Mouse (Mus musculus) forebrain, embryonic 16.5 days (tissue): ENCODE data around the gene Hoxb7. TPM values are rescaled to one million over a fixed set of nuclear protein-coding genes. Genes with fewer than 3 reads are reported as not detected.

Experiments used
- ATAC-seq: fragments of 200-750 bp; cut with Nextera tagmentation; 2 replicates; pipeline ENCODE4 v1.8.0; 2017; ENCODE audit warnings: mild to moderate bottlenecking, moderate library complexity
- H3K27ac ChIP-seq: fragments of 300-500 bp; sonication (generic); 2 replicates; pipeline ENCODE4 v1.5.1; 2014; ENCODE audit warnings: low read length, control low read depth
- H3K27me3 ChIP-seq: fragments of 300-500 bp; sonication (generic); replicated peaks from 2 replicates; pipeline ENCODE4 v1.6.1; 2014; ENCODE audit warnings: low read length; ENCODE audit not compliant: control insufficient read depth, insufficient read depth
- H3K36me3 ChIP-seq: fragments of 300-500 bp; sonication (generic); 2 replicates; pipeline ENCODE4 v1.6.1; 2014; ENCODE audit not compliant: control insufficient read depth, insufficient read depth
- H3K4me1 ChIP-seq: fragments of 300-500 bp; sonication (generic); replicated peaks from 2 replicates; pipeline ENCODE4 v1.6.1; 2014; ENCODE audit warnings: low read length; ENCODE audit not compliant: control insufficient read depth, insufficient read depth
- H3K4me2 ChIP-seq: fragments of 300-500 bp; sonication (generic); 2 replicates; pipeline ENCODE4 v1.6.1; 2014; ENCODE audit warnings: mild to moderate bottlenecking, low read length, control low read depth
- H3K4me3 ChIP-seq: fragments of 300-500 bp; sonication (generic); replicated peaks from 2 replicates; pipeline ENCODE4 v1.5.1; 2014; ENCODE audit warnings: mild to moderate bottlenecking, low read length, control low read depth
- H3K9ac ChIP-seq: fragments of 300-500 bp; sonication (generic); replicated peaks from 2 replicates; pipeline ENCODE4 v1.6.1; 2014; ENCODE audit warnings: low read depth, low read length, control low read depth
- H3K9me3 ChIP-seq: fragments of 300-500 bp; sonication (generic); 2 replicates; pipeline ENCODE4 v1.6.1; 2016; ENCODE audit warnings: low read length; ENCODE audit not compliant: control insufficient read depth
- WGBS: fragments of 180-500 bp; shearing (Covaris S2); extraction: QIAGEN DNeasy Blood & Tissue Kit; methylation state at CpG from one replicate; pipeline ENCODE4 v1.1.7; 2014; 5-methylcytosine and 5-hydroxymethylcytosine counted together
- polyA plus RNA-seq: library from polyadenylated mRNA; unstranded; fragments of >200 nt; fragmentation: Nextera tagmentation; extraction: Ambion mirVana; gene quantifications from 2 replicates; pipeline ENCODE4 v1.2.1, GENCODE M21; 2015

The Hoxb7 gene
- polyA plus RNA-seq, 1 experiment from 2014 or later, result not detected

- no peak within 1 kb of the TSS for H3K9ac ChIP-seq
- no peaks in the 10 kb centered on the region for H3K4me1 ChIP-seq
- no peaks in the 10 kb centered on the region; the same call in 1 of the 2 replicates for H3K9me3 ChIP-seq
- ATAC-seq, result no peak
- no peak within 1 kb of the TSS for H3K4me2 ChIP-seq
- H3K36me3 ChIP-seq, result no peaks in the 10 kb centered on the region
- H3K27ac ChIP-seq, result no peak within 1 kb of the TSS
- H3K27me3 ChIP-seq, result peaks cover 93% of the 10 kb centered on the region
- 2% methylated on average over 22 of the region's 22 CpGs for WGBS
- H3K4me3 ChIP-seq, result no peak within 1 kb of the TSS
These were observed 5.5 kb downstream of the Hoxb7 start, which contains the start of gene Hoxb6 for GRCm38 (mm10) chr11:96291681-96292564. TSS of gene Hoxb6 (plus strand) at chr11:96292476.

GRCm38 (mm10) chr11:96292565-96293301 lies 6.3 kb downstream of the Hoxb7 start:
- H3K27ac ChIP-seq, result no peak overlapping the region
- no peaks in the 10 kb centered on the region; the same call in 1 of the 2 replicates for H3K9me3 ChIP-seq
- H3K4me3 ChIP-seq, result no peak overlapping the region
- no peak overlapping the region for H3K4me2 ChIP-seq
- H3K27me3 ChIP-seq, result peaks cover 93% of the 10 kb centered on the region
- H3K9ac ChIP-seq, result no peak overlapping the region
- no peak for ATAC-seq
- H3K36me3 ChIP-seq, result no peaks in the 10 kb centered on the region
- 0% methylated on average over 12 of the region's 12 CpGs for WGBS
- H3K4me1 ChIP-seq, result no peaks in the 10 kb centered on the region

- ATAC-seq, result no peak
- H3K9me3 ChIP-seq, result no peaks in the 10 kb centered on the region; the same call in 1 of the 2 replicates
- H3K4me2 ChIP-seq, result no peak overlapping the region
- H3K27ac ChIP-seq, result no peak overlapping the region
- no peak overlapping the region for H3K4me3 ChIP-seq
- no peaks in the 10 kb centered on the region for H3K4me1 ChIP-seq
- no peak overlapping the region for H3K9ac ChIP-seq
- H3K27me3 ChIP-seq, result peaks cover 93% of the 10 kb centered on the region
- H3K36me3 ChIP-seq, result no peaks in the 10 kb centered on the region
- under 1% methylated on average over 22 of the region's 22 CpGs for WGBS
These were observed 7.0 kb downstream of the Hoxb7 start for GRCm38 (mm10) chr11:96293302-96293921.

- no peak overlapping the region for H3K4me3 ChIP-seq
- H3K27ac ChIP-seq, result no peak overlapping the region
- ATAC-seq, result no peak
- no peak overlapping the region for H3K9ac ChIP-seq
- H3K27me3 ChIP-seq, result peaks cover 94% of the 10 kb centered on the region
- no peaks in the 10 kb centered on the region for H3K4me1 ChIP-seq
- no peak overlapping the region for H3K4me2 ChIP-seq
- H3K9me3 ChIP-seq, result no peaks in the 10 kb centered on the region; the same call in 1 of the 2 replicates
- H3K36me3 ChIP-seq, result no peaks in the 10 kb centered on the region
- WGBS, result under 1% methylated on average over 32 of the region's 32 CpGs
These were observed 8.0 kb downstream of the Hoxb7 start for GRCm38 (mm10) chr11:96294245-96295091.

GRCm38 (mm10) chr11:96295092-96295835 lies 8.8 kb downstream of the Hoxb7 start:
- 1% methylated on average over 30 of the region's 30 CpGs for WGBS
- H3K4me1 ChIP-seq, result no peaks in the 10 kb centered on the region
- H3K4me2 ChIP-seq, result no peak overlapping the region
- no peak overlapping the region for H3K4me3 ChIP-seq
- H3K36me3 ChIP-seq, result no peaks in the 10 kb centered on the region
- ATAC-seq, result no peak
- H3K27ac ChIP-seq, result no peak overlapping the region
- H3K9me3 ChIP-seq, result no peaks in the 10 kb centered on the region; the same call in 1 of the 2 replicates
- no peak overlapping the region for H3K9ac ChIP-seq
- peaks cover 95% of the 10 kb centered on the region for H3K27me3 ChIP-seq

GRCm38 (mm10) chr11:96296997-96297396 lies 10.6 kb downstream of the Hoxb7 start:
- no peak for ATAC-seq
- H3K4me2 ChIP-seq, result no peak overlapping the region
- 2% methylated on average over 2 of the region's 2 CpGs for WGBS
- no peak overlapping the region for H3K9ac ChIP-seq
- H3K36me3 ChIP-seq, result no peaks in the 10 kb centered on the region
- no peak overlapping the region for H3K4me3 ChIP-seq
- no peaks in the 10 kb centered on the region for H3K4me1 ChIP-seq
- H3K9me3 ChIP-seq, result no peaks in the 10 kb centered on the region; the same call in 1 of the 2 replicates
- H3K27ac ChIP-seq, result no peak overlapping the region
- peaks cover 97% of the 10 kb centered on the region for H3K27me3 ChIP-seq

GRCm38 (mm10) chr11:96297428-96297827 lies 11.0 kb downstream of the Hoxb7 start:
- H3K9ac ChIP-seq, result no peak overlapping the region
- H3K27ac ChIP-seq, result no peak overlapping the region
- H3K27me3 ChIP-seq, result peaks cover 97% of the 10 kb centered on the region
- ATAC-seq, result no peak
- under 1% methylated on average over 3 of the region's 3 CpGs for WGBS
- no peak overlapping the region for H3K4me3 ChIP-seq
- H3K36me3 ChIP-seq, result no peaks in the 10 kb centered on the region
- H3K4me1 ChIP-seq, result no peaks in the 10 kb centered on the region
- H3K9me3 ChIP-seq, result no peaks in the 10 kb centered on the region; the same call in 1 of the 2 replicates
- no peak overlapping the region for H3K4me2 ChIP-seq

GRCm38 (mm10) chr11:96297968-96298635 lies 11.7 kb downstream of the Hoxb7 start:
- Histone ChIP-seq H3K27me3 (peaks cover 97% of the 10 kb centered on the region), H3K36me3 (no peaks in the 10 kb centered on the region)

More at GRCm38 (mm10) chr11:96297968-96298635, 11.7 kb downstream of the Hoxb7 start:
- no peaks in the 10 kb centered on the region; the same call in 1 of the 2 replicates for H3K9me3 ChIP-seq
- WGBS, result 4% methylated on average over 11 of the region's 11 CpGs
- no peak overlapping the region for H3K9ac ChIP-seq
- H3K27ac ChIP-seq, result no peak overlapping the region
- H3K4me2 ChIP-seq, result no peak overlapping the region
- H3K4me1 ChIP-seq, result no peaks in the 10 kb centered on the region; the same call in 1 of the 2 replicates
- no peak for ATAC-seq
- no peak overlapping the region for H3K4me3 ChIP-seq
